Mouse (Mus musculus): ENCODE measurements around the gene Sgsh.

- no peak for TF ChIP-seq CTCF (IDR thresholded peaks at IDR 0.05; ENCODE audit: borderline replicate concordance, insufficient read depth, low read length)
- TF ChIP-seq POLR2A (IDR thresholded peaks at IDR 0.05; ENCODE audit: low read depth, low read length): no peak
Measured at GRCm38 (mm10) chr11:119359089-119359488, 3.8 kb upstream of the Sgsh start.
